Mouse (Mus musculus) C2C12 (cell line): ENCODE data around the gene Il12rb1. TPM values are rescaled to one million over a fixed set of nuclear protein-coding genes. Genes with fewer than 3 reads are reported as not detected.

Experiments used
- H3K27me3 ChIP-seq: one replicate; pipeline ENCODE4 v1.6.1; 2011; ENCODE audit not compliant: control insufficient read depth, insufficient read depth, insufficient read length
- H3K36me3 ChIP-seq: one replicate; pipeline ENCODE4 v1.6.1; 2011; ENCODE audit not compliant: control insufficient read depth, insufficient read depth
- H3K4me3 ChIP-seq: one replicate; pipeline ENCODE4 v1.5.1; 2011; ENCODE audit warnings: mild to moderate bottlenecking, control low read depth; ENCODE audit not compliant: poor library complexity, insufficient read depth, severe bottlenecking
- H3K79me2 ChIP-seq: one replicate; pipeline ENCODE4 v1.6.1; 2011; ENCODE audit not compliant: control insufficient read depth, insufficient read depth
- H3K79me3 ChIP-seq: one replicate; pipeline ENCODE4 v1.6.1; 2011; ENCODE audit warnings: low read depth, control low read depth
- H3ac ChIP-seq: one replicate; pipeline ENCODE3; 2011; ENCODE audit warnings: low read depth; ENCODE audit not compliant: control insufficient read depth, insufficient read length
- CEBPB ChIP-seq: IDR thresholded peaks from one replicate; pipeline ENCODE4 v1.6.1; 2011; ENCODE audit warnings: low read depth, mild to moderate bottlenecking, control low read depth, moderate library complexity
- CTCF ChIP-seq: IDR thresholded peaks from one replicate; pipeline ENCODE4 v1.5.1; 2011; ENCODE audit not compliant: control insufficient read depth, insufficient read depth, insufficient read length
- FOSL1 ChIP-seq: IDR thresholded peaks from one replicate; pipeline ENCODE4 v1.8.0; 2011; ENCODE audit warnings: mild to moderate bottlenecking, low read length; ENCODE audit not compliant: poor library complexity, insufficient read depth, severe bottlenecking
- MAX ChIP-seq: IDR thresholded peaks from one replicate; pipeline ENCODE4 v1.6.1; 2011; ENCODE audit warnings: mild to moderate bottlenecking, control low read depth
- MYOD1 ChIP-seq: IDR thresholded peaks from one replicate; pipeline ENCODE4 v1.6.1; 2011; ENCODE audit warnings: low read depth; ENCODE audit not compliant: control insufficient read depth, insufficient read length
- MYOG ChIP-seq: IDR thresholded peaks from one replicate; pipeline ENCODE4 v1.6.1; 2011; ENCODE audit not compliant: control insufficient read depth, insufficient read length; ENCODE audit errors: extremely low read depth
- USF1 ChIP-seq: IDR thresholded peaks from one replicate; pipeline ENCODE4 v1.6.1; 2011; ENCODE audit warnings: low read depth, mild to moderate bottlenecking, control low read depth, moderate library complexity
- polyA plus RNA-seq: library from polyadenylated mRNA; unstranded; fragments of >200 nt; fragmentation: generic; extraction: Trizol; gene quantifications from one replicate; pipeline ENCODE4 v1.2.1, GENCODE M21; 2012; ENCODE audit warnings: missing spikeins

The Il12rb1 gene
- polyA plus RNA-seq, 1 experiment = 29.3 TPM

DNA sequence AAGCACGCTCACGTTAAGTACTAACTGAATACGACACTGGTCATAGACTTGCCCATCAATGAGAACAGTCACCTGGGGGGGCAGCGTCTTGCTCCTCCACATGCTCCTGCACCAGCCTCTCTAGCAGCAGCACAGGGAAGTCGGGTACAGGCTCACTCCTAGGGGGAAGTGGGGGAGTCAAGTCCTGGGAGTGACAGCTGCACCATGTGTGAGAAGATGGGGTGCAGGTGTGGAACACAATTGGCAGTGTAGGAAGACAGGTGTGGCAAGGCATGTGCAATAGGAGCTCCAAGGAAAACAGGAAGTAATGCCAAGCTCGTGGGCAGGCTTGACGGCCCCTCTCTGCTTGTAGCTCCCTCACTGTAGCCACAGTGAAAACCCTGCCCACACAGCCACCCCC lies 37.0 kb upstream of the Il12rb1 start:
- Histone ChIP-seq H3K27me3 (no peaks in the 10 kb centered on the region), H3ac (no peak overlapping the region), H3K79me3 (peaks cover 8% of the 10 kb centered on the region), H3K4me3 (no peak overlapping the region), H3K79me2 (peaks cover 36% of the 10 kb centered on the region), H3K36me3 (peaks cover 32% of the 10 kb centered on the region)
- no peak for TF ChIP-seq MAX
- TF ChIP-seq CTCF = no peak
- no peak for TF ChIP-seq MYOG

DNA sequence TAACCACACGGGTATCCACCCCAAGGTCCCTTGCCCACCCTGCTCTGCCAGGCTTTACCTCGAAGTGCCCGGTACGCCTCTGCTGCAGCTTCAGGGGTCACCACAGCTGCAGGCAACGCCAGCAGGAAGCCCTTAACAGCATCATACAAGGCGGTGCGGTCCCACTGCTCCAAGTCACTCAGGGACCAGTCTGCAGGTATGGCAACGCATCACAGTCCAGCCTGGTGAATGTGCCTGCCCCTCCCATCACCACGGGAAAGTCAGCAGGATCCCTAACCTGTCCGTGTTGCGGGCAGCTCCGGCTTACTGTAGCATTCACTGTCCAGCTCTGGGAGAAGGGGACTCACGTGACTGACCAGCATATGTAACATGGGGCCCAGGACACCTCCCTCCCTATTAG lies 36.2 kb upstream of the Il12rb1 start:
- Histone ChIP-seq H3K36me3 (peaks cover 32% of the 10 kb centered on the region), H3K27me3 (no peaks in the 10 kb centered on the region), H3K4me3 (no peak overlapping the region), H3K79me2 (peaks cover 38% of the 10 kb centered on the region), H3ac (no peak overlapping the region), H3K79me3 (peaks cover 8% of the 10 kb centered on the region)
- TF ChIP-seq FOSL1 (no peak), CTCF (no peak), MYOG (no peak), CEBPB (no peak), MAX (no peak), USF1 (no peak)

DNA sequence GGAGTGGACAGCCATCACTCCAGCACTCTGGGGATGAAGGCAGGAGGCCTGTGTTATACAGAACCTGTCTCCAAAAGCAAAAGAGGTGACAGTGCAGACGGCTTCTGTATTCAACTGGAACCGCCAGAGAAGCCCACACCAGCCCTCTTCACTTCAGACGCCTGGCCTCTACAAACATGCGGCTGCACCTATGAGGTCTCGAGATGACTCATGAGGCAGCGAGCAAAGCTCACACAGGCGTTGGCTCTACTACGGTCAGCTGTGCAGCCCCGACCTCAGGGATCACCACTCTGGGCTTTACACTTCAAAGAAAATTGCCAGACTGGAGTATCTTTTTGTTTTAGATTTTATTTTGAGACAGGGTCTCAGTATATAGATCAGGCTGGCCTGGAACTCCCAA lies 35.4 kb upstream of the Il12rb1 start:
- H3K4me3 ChIP-seq = no peak overlapping the region
- H3K79me3 ChIP-seq = peaks cover 8% of the 10 kb centered on the region
- peaks cover 32% of the 10 kb centered on the region for H3K36me3 ChIP-seq
- peaks cover 43% of the 10 kb centered on the region for H3K79me2 ChIP-seq
- no peaks in the 10 kb centered on the region for H3K27me3 ChIP-seq
- TF ChIP-seq MAX (no peak), FOSL1 (peak; percentile 38), USF1 (no peak), MYOD1 (peak; percentile 30)
- H3ac ChIP-seq = peak overlapping the region; percentile 22

DNA sequence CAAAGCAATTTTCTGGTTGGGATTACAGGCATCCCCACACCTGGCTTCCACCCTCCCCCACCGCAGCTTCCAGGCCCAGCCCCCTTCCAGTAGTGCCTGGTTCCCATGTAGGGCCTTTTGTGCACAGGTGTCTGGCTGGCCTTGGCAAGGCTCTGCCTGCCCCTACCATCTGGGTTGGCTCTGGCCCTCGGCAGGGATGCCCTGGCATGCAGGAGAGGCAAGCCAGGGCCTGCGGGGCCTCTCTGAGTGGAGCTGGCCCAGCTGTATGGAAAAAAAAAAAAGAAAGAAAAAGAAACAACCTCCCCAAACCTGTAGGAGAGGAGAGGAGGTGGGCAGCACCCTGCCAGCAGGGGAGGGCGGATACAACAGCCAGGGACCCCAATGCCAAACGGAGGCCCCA lies 34.8 kb upstream of the Il12rb1 start:
- Histone ChIP-seq H3K27me3 (no peaks in the 10 kb centered on the region), H3K79me2 (peaks cover 48% of the 10 kb centered on the region), H3K36me3 (peaks cover 37% of the 10 kb centered on the region), H3K79me3 (peaks cover 8% of the 10 kb centered on the region), H3K4me3 (no peak overlapping the region), H3ac (peak overlapping the region; percentile 6)
- TF ChIP-seq MYOD1 (no peak), MAX (no peak), FOSL1 (no peak), CTCF (no peak), CEBPB (no peak), USF1 (no peak), MYOG (no peak)

DNA sequence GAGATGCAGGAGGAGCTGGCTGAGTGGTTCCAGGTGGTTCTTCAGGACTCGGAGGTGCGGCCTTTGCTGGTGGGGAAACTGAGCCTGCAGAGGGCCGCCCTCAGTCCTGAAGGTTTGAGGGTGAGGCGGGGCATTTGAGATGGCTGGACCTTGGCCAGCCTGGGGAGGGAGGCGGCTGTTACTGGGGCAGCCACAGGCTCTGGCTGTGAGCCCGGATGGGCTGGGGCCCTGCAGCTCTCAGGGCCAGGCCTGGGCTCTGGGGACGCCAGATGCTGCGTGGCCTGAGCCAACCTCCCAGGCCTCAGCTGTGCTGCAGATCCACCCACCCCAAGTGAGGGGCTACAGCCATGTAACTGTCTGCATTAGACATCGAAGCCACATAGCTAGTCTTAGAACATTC lies 34.4 kb upstream of the Il12rb1 start:
- Histone ChIP-seq H3K79me3 (peaks cover 10% of the 10 kb centered on the region), H3K4me3 (no peak overlapping the region), H3ac (peak overlapping the region; percentile 8), H3K27me3 (no peaks in the 10 kb centered on the region), H3K36me3 (peaks cover 35% of the 10 kb centered on the region), H3K79me2 (peaks cover 51% of the 10 kb centered on the region)
- TF ChIP-seq CEBPB (no peak), FOSL1 (no peak), CTCF (no peak), MAX (peak; percentile 21), MYOD1 (peak; percentile 62), USF1 (no peak), MYOG (no peak)

DNA sequence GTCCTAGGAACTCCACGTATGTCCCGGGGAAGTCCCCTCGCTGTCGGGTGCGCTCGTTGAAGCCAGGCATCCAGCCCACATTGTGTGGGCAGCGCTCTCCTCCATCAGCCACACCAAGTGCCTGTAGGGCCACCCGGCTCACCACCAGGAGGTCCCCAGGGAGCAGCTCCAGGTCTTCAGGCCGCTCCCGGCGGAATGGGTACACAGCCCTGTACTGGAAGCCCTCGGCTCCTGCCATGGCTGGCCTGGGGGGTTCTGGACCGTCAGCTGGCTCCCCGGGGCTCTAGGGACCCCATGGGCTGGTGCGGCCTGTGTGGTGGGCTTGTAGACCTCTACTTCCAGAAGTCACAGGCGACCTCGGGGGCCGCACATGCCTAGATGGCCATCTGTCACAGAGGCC lies 33.5 kb upstream of the Il12rb1 start:
- peaks cover 51% of the 10 kb centered on the region for H3K79me2 ChIP-seq
- peak overlapping the region; percentile 1 for H3ac ChIP-seq
- H3K27me3 ChIP-seq = no peaks in the 10 kb centered on the region
- peaks cover 33% of the 10 kb centered on the region for H3K36me3 ChIP-seq
- H3K4me3 ChIP-seq = no peak overlapping the region
- no peak for TF ChIP-seq MYOD1
- no peak for TF ChIP-seq USF1
- no peak for TF ChIP-seq CEBPB
- TF ChIP-seq MYOG = no peak
- TF ChIP-seq CTCF = no peak
- no peak for TF ChIP-seq MAX
- TF ChIP-seq FOSL1 = no peak
- H3K79me3 ChIP-seq = peaks cover 10% of the 10 kb centered on the region
